Comparison of ENCODE assay signal across 8 mouse cellular contexts in genomic region chr2:25211121-25211670, GRCm38 (mm10). TPM values are rescaled to one million over a fixed set of nuclear protein-coding genes. Genes with fewer than 3 reads are reported as not detected.
DNase-seq lines count a peak whose midpoint lies in the region; ATAC-seq lines count a peak whose summit lies in the region.

Gene Nelfb, minus strand, starts transcription at chr2:25211489.

- peak; percentile 96 for ATAC-seq in inflammation-experienced regulatory T-cells, adult 6 months
- ATAC-seq in megakaryocyte progenitor cell, adult 5-6 weeks (replicated peaks; ENCODE audit: poor library complexity), result peak; percentile 98

- intact Hi-C loops in gastrocnemius, postnatal 14 days (cut with DNase I; ENCODE audit: low total_unique reads), result no loop called here
- intact Hi-C loops in left cerebral cortex, postnatal 10 days (cut with DNase I), result no loop called here

- peak; percentile 87 to 89 for DNase-seq in adrenal gland, adult 18-20 months (ENCODE audit: low spot score in 2 of 2)
- peak; percentile 95 for DNase-seq in embryo, embryonic 10.5 days (ENCODE audit: low spot score)
- peak; percentile 93 for DNase-seq in gastrocnemius, postnatal 14 days
- DNase-seq in left cerebral cortex, postnatal 10 days (ENCODE audit: extremely low spot score in 1 of 2, low spot score in 2 of 2), result peak; percentile 65 to 94
- peak; percentile 90 to 91 for DNase-seq in right cerebral cortex, postnatal 10 days (ENCODE audit: low spot score in 2 of 2)
- DNase-seq in urinary bladder, postnatal 14 days (ENCODE audit: low spot score), result peak; percentile 92

RNA-seq across cellular contexts. Expression of gene Nelfb, which starts in this region (rescaled TPM):
- 10 to 100 TPM; 48.8 to 49.5 TPM for total RNA-seq in adrenal gland, adult 18-20 months (2021)
- total RNA-seq in gastrocnemius, postnatal 14 days (2021), result 10 to 100 TPM; 24.1 to 26.1 TPM
- polyA plus RNA-seq in inflammation-experienced regulatory T-cells, adult 6 months (2017; shearing (Covaris generic)), result 10 to 100 TPM; 46.6 to 50.3 (median 47.0) TPM
- 10 to 100 TPM; 51.1 to 56.9 TPM for total RNA-seq in left cerebral cortex, postnatal 10 days (2021)
- 23.7 and 28.9 TPM in 2 replicates for total RNA-seq in megakaryocyte progenitor cell, adult 5-6 weeks (2015)
- total RNA-seq in megakaryocyte progenitor cell, adult 5-6 weeks (2017), result 35.8 and 38.7 TPM in 2 replicates

Comparison
In these comparisons a context has a peak if more than half of its experiments do, and no peak if none do; other contexts are left out.
1. Peak in every context shown above with its lines: DNase-seq and ATAC-seq.